Mouse (Mus musculus) myocyte (in vitro differentiated cells): ENCODE measurements around the gene Arhgap8. TPM values are rescaled to one million over a fixed set of nuclear protein-coding genes. Genes with fewer than 3 reads are reported as not detected.

Experiments used
- H3K27me3 ChIP-seq: one replicate; pipeline ENCODE4 v1.6.1; 2011; ENCODE audit not compliant: control insufficient read depth, insufficient read depth, insufficient read length
- H3K36me3 ChIP-seq: one replicate; pipeline ENCODE4 v1.6.1; 2011; ENCODE audit not compliant: control insufficient read depth, insufficient read depth
- H3K4me2 ChIP-seq: one replicate; pipeline ENCODE4 v1.6.1; 2011; ENCODE audit warnings: low read depth, control low read depth
- H3K4me3 ChIP-seq: one replicate; pipeline ENCODE4 v1.5.1; 2011; ENCODE audit warnings: mild to moderate bottlenecking, control low read depth, moderate library complexity
- H3K79me2 ChIP-seq: one replicate; pipeline ENCODE4 v1.6.1; 2011; ENCODE audit not compliant: control insufficient read depth, insufficient read depth
- H3ac ChIP-seq: one replicate; pipeline ENCODE4 v1.6.1; 2011; ENCODE audit not compliant: control insufficient read depth, insufficient read length
- CEBPB ChIP-seq: IDR thresholded peaks from 2 replicates; pipeline ENCODE4 v1.6.1; 2011; ENCODE audit warnings: mild to moderate bottlenecking, moderate library complexity; ENCODE audit not compliant: poor library complexity, insufficient read depth, severe bottlenecking
- E2F4 ChIP-seq: IDR thresholded peaks from one replicate; pipeline ENCODE4 v1.6.1; 2011; ENCODE audit warnings: mild to moderate bottlenecking, control low read depth, moderate library complexity; ENCODE audit not compliant: insufficient read depth
- MAX ChIP-seq: IDR thresholded peaks from one replicate; pipeline ENCODE4 v1.6.1; 2011; ENCODE audit warnings: low read depth, mild to moderate bottlenecking, control low read depth
- MYOD1 ChIP-seq, 3 experiments: IDR thresholded peaks; one replicate each; pipeline ENCODE4 v1.6.1; 2011; ENCODE audit warnings: control low read depth in 2 of 3, low read depth in 2 of 3, mild to moderate bottlenecking in 2 of 3, moderate library complexity in 1 of 3; ENCODE audit not compliant: insufficient read length in 2 of 3, control insufficient read depth in 1 of 3
- MYOG ChIP-seq, 3 experiments: IDR thresholded peaks; one replicate each; pipeline ENCODE4 v1.6.1; 2011; ENCODE audit warnings: control low read depth in 2 of 3, low read depth in 2 of 3, mild to moderate bottlenecking in 2 of 3; ENCODE audit not compliant: insufficient read length in 2 of 3, control insufficient read depth in 1 of 3, insufficient read depth in 1 of 3
- POLR2A ChIP-seq: IDR thresholded peaks from one replicate; pipeline ENCODE4 v1.6.1; 2011; ENCODE audit warnings: low read depth, mild to moderate bottlenecking, control low read depth, moderate library complexity; ENCODE audit not compliant: insufficient read length
- POLR2AphosphoS2 ChIP-seq: IDR thresholded peaks from one replicate; pipeline ENCODE4 v1.6.1; 2011; ENCODE audit warnings: low read depth, control low read depth; ENCODE audit not compliant: insufficient read length
- REST ChIP-seq: IDR thresholded peaks from one replicate; pipeline ENCODE4 v1.6.1; 2011; ENCODE audit warnings: mild to moderate bottlenecking, control low read depth, moderate library complexity; ENCODE audit not compliant: insufficient read depth, insufficient read length
- SRF ChIP-seq: IDR thresholded peaks from one replicate; pipeline ENCODE4 v1.6.1; 2011; ENCODE audit warnings: low read depth; ENCODE audit not compliant: control insufficient read depth, insufficient read length
- TCF12 ChIP-seq: IDR thresholded peaks from one replicate; pipeline ENCODE4 v1.6.1; 2011; ENCODE audit warnings: mild to moderate bottlenecking, control low read depth; ENCODE audit not compliant: poor library complexity, insufficient read depth, severe bottlenecking
- TCF3 ChIP-seq: IDR thresholded peaks from one replicate; pipeline ENCODE4 v1.6.1; 2011; ENCODE audit warnings: low read depth, control low read depth; ENCODE audit not compliant: insufficient read length
- USF1 ChIP-seq: IDR thresholded peaks from one replicate; pipeline ENCODE4 v1.6.1; 2011; ENCODE audit warnings: low read depth, mild to moderate bottlenecking, control low read depth, moderate library complexity
- polyA plus RNA-seq: library from polyadenylated mRNA; unstranded; fragments of >200 nt; fragmentation: generic; extraction: Trizol; gene quantifications from one replicate; pipeline ENCODE4 v1.2.1, GENCODE M21; 2012; ENCODE audit warnings: missing spikeins

Arhgap8 gene
- polyA plus RNA-seq, 1 experiment: not detected

- Histone ChIP-seq H3ac (no peak overlapping the region), H3K27me3 (peaks cover 7% of the 10 kb centered on the region), H3K4me3 (no peak overlapping the region), H3K36me3 (no peaks in the 10 kb centered on the region), H3K4me2 (no peak overlapping the region), H3K79me2 (no peaks in the 10 kb centered on the region)
- TF ChIP-seq MAX: no peak
- no peak for TF ChIP-seq TCF12
Measured at GRCm38 (mm10) chr15:84738246-84738645, 18.4 kb downstream of the Arhgap8 start.

- Histone ChIP-seq H3K4me2 (no peak overlapping the region), H3ac (no peak overlapping the region), H3K79me2 (no peaks in the 10 kb centered on the region), H3K4me3 (no peak overlapping the region), H3K27me3 (peaks cover 17% of the 10 kb centered on the region), H3K36me3 (no peaks in the 10 kb centered on the region)
- TF ChIP-seq E2F4 (no peak), POLR2AphosphoS2 (no peak), REST (no peak), SRF (no peak), TCF3 (no peak), USF1 (no peak)
Measured at GRCm38 (mm10) chr15:84741573-84741972, 21.7 kb downstream of the Arhgap8 start.

GRCm38 (mm10) chr15:84743347-84743746, 23.5 kb downstream of the Arhgap8 start:
- no peak overlapping the region for H3ac ChIP-seq
- H3K36me3 ChIP-seq: no peaks in the 10 kb centered on the region
- H3K79me2 ChIP-seq: no peaks in the 10 kb centered on the region
- no peak overlapping the region for H3K4me3 ChIP-seq
- TF ChIP-seq TCF3 (no peak), USF1 (peak; percentile 71)
- peaks cover 10% of the 10 kb centered on the region for H3K27me3 ChIP-seq
- H3K4me2 ChIP-seq: no peak overlapping the region

- TF ChIP-seq E2F4: no peak
- no peak for TF ChIP-seq MYOG (IDR thresholded peaks at IDR 0.05; ENCODE audit: control insufficient read depth in 1 of 3, insufficient read depth in 1 of 3, insufficient read length in 2 of 3, low read depth in 2 of 3)
- TF ChIP-seq TCF3: no peak
- no peak for TF ChIP-seq MYOD1 (IDR thresholded peaks at IDR 0.05; ENCODE audit: control insufficient read depth in 1 of 3, insufficient read length in 2 of 3, low read depth in 2 of 3)
- Histone ChIP-seq H3K27me3 (peaks cover 10% of the 10 kb centered on the region), H3ac (no peak overlapping the region), H3K4me3 (no peak overlapping the region), H3K79me2 (no peaks in the 10 kb centered on the region), H3K36me3 (no peaks in the 10 kb centered on the region), H3K4me2 (no peak overlapping the region)
Measured at GRCm38 (mm10) chr15:84744308-84744707, 24.5 kb downstream of the Arhgap8 start.

GRCm38 (mm10) chr15:84745831-84746230, 26.0 kb downstream of the Arhgap8 start:
- Histone ChIP-seq H3ac (no peak overlapping the region), H3K4me3 (no peak overlapping the region), H3K36me3 (no peaks in the 10 kb centered on the region), H3K79me2 (no peaks in the 10 kb centered on the region), H3K27me3 (peaks cover 10% of the 10 kb centered on the region), H3K4me2 (no peak overlapping the region)
- no peak for TF ChIP-seq REST
- no peak for TF ChIP-seq MYOG (IDR thresholded peaks at IDR 0.05; ENCODE audit: control insufficient read depth in 1 of 3, insufficient read depth in 1 of 3, insufficient read length in 2 of 3, low read depth in 2 of 3)
- no peak for TF ChIP-seq E2F4
- no peak for TF ChIP-seq MYOD1 (IDR thresholded peaks at IDR 0.05; ENCODE audit: control insufficient read depth in 1 of 3, insufficient read length in 2 of 3, low read depth in 2 of 3)
- TF ChIP-seq CEBPB: no peak
- no peak for TF ChIP-seq USF1
- no peak for TF ChIP-seq TCF12
- TF ChIP-seq POLR2A: no peak
- TF ChIP-seq TCF3: no peak
- TF ChIP-seq POLR2AphosphoS2: no peak
- TF ChIP-seq MAX: no peak
- TF ChIP-seq SRF: no peak

- H3ac ChIP-seq: no peak overlapping the region
- no peak for TF ChIP-seq MYOD1 (IDR thresholded peaks at IDR 0.05; ENCODE audit: control insufficient read depth in 1 of 3, insufficient read length in 2 of 3, low read depth in 2 of 3)
- TF ChIP-seq POLR2AphosphoS2: no peak
- TF ChIP-seq TCF12: no peak
- TF ChIP-seq REST: no peak
- no peak for TF ChIP-seq MYOG (IDR thresholded peaks at IDR 0.05; ENCODE audit: control insufficient read depth in 1 of 3, insufficient read depth in 1 of 3, insufficient read length in 2 of 3, low read depth in 2 of 3)
- no peak for TF ChIP-seq MAX
- no peak for TF ChIP-seq E2F4
- no peak for TF ChIP-seq CEBPB
- no peak for TF ChIP-seq USF1
- no peak for TF ChIP-seq POLR2A
- no peak for TF ChIP-seq TCF3
- H3K79me2 ChIP-seq: no peaks in the 10 kb centered on the region
- H3K4me3 ChIP-seq: no peak overlapping the region
- peaks cover 20% of the 10 kb centered on the region for H3K27me3 ChIP-seq
- no peak overlapping the region for H3K4me2 ChIP-seq
- no peaks in the 10 kb centered on the region for H3K36me3 ChIP-seq
Measured at GRCm38 (mm10) chr15:84754987-84755386, 35.1 kb downstream of the Arhgap8 start.
